ENCODE assay signal across 9 mouse cellular contexts in the genomic region with DNA sequence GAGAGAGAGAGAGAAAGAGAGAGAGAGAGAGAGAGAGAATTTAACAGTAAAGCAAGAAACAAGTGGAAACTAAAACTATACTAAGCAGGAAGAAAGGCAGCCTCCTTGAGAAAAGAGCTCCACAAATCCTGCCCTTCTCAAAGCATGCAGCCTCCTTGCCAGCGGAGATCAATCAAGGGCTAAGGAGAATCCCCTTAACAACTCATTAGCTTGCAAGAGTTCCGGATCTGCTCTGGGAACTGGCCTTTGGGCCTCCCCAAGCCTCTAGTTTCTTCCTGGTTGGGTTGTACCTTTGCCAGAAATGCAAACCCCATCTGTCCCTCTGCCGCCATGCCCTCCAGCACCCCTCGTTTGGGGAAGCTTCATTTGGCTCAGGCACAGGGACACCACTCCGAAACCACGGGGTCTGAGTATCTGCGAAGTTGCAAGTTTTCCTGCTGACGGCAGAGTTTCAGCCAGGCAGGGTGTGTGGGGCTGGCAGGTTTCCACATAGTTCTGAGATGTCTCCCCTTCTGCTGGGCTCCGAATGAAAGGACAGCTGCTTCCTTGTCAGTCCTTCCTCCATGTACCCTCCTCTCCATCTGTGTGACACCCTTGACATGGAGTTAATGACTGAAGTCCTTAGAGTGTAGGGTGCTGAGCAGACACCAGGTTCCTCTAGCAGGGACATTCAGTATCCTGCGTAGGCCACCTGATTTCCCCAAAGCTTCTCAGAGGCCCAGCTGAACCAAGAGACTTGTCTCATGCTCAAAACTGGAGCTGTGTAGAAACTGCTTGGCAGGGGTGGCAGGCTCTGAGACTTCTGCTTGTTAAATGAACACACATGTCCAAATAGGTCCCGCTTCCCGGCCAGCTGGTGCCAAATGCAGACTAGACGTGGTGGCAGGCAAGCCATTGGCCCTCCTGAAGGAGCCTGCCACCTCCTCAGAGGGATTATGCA.
DNase-seq lines count a peak whose midpoint lies in the region; ATAC-seq lines count a peak whose summit lies in the region.
"Had no signal": no experiment of that assay in that cellular context is flagged by ENCODE, and none has a peak within 500 bp of the region (broad histone marks: within the 10 kb centered on the region; RNA-seq: fewer than 3 reads in every experiment).

No protein-coding gene starts in this region.

- no peak overlapping the region for H3K4me2 ChIP-seq in hindbrain, embryonic 11.5 days (replicated peaks; ENCODE audit: low read depth, low read length)
- H3K4me2 ChIP-seq in hindbrain, embryonic 12.5 days (replicated peaks), result no peak overlapping the region
- H3K4me2 ChIP-seq in midbrain, embryonic 15.5 days, result no peak overlapping the region

- H3K9me3 ChIP-seq in hindbrain, embryonic 11.5 days (ENCODE audit: control insufficient read depth, low read length), result no peaks in the 10 kb centered on the region
- H3K9me3 ChIP-seq in hindbrain, embryonic 12.5 days (replicated peaks), result no peaks in the 10 kb centered on the region; the same call in 1 of the 2 replicates
- no peaks in the 10 kb centered on the region for H3K9me3 ChIP-seq in midbrain, embryonic 15.5 days

- WGBS in hindbrain, embryonic 11.5 days, result 73% methylated on average over 13 of the region's 13 CpGs
- 61% methylated on average over 13 of the region's 13 CpGs for WGBS in hindbrain, embryonic 12.5 days
- WGBS in midbrain, embryonic 15.5 days, result 37% methylated on average over 13 of the region's 13 CpGs

- H3K4me3 ChIP-seq in hindbrain, embryonic 11.5 days (ENCODE audit: low read depth, low read length), result no peak overlapping the region
- no peak overlapping the region for H3K4me3 ChIP-seq in hindbrain, embryonic 12.5 days
- no peak overlapping the region for H3K4me3 ChIP-seq in midbrain, embryonic 15.5 days
- H3K4me3 ChIP-seq: megakaryocyte, embryonic 14.5 days had no signal

- H3K36me3 ChIP-seq in hindbrain, embryonic 11.5 days (ENCODE audit: control insufficient read depth, insufficient read depth, low read length), result no peaks in the 10 kb centered on the region
- H3K36me3 ChIP-seq in hindbrain, embryonic 12.5 days, result no peaks in the 10 kb centered on the region
- H3K36me3 ChIP-seq in midbrain, embryonic 15.5 days (replicated peaks), result no peaks in the 10 kb centered on the region

- intact Hi-C loops in heart, postnatal 36 days (cut with DNase I), result no loop called here

- ATAC-seq in hindbrain, embryonic 11.5 days (ENCODE audit: low FRiP score), result no peak
- no peak for ATAC-seq in hindbrain, embryonic 12.5 days (ENCODE audit: low FRiP score)
- no peak for ATAC-seq in midbrain, embryonic 15.5 days (replicated peaks)

- no peak overlapping the region for H3K27ac ChIP-seq in hindbrain, embryonic 11.5 days (ENCODE audit: low read depth, low read length)
- no peak overlapping the region for H3K27ac ChIP-seq in hindbrain, embryonic 12.5 days
- H3K27ac ChIP-seq in midbrain, embryonic 15.5 days, result peak overlapping the region; percentile 4; the same call in 1 of the 2 replicates

- no peak overlapping the region for H3K9ac ChIP-seq in hindbrain, embryonic 11.5 days (ENCODE audit: low read depth, low read length)
- no peak overlapping the region for H3K9ac ChIP-seq in hindbrain, embryonic 12.5 days
- no peak overlapping the region for H3K9ac ChIP-seq in midbrain, embryonic 15.5 days

- H3K27me3 ChIP-seq in hindbrain, embryonic 11.5 days (ENCODE audit: control insufficient read depth, insufficient read depth, low read length), result no peaks in the 10 kb centered on the region
- no peaks in the 10 kb centered on the region for H3K27me3 ChIP-seq in hindbrain, embryonic 12.5 days
- no peaks in the 10 kb centered on the region for H3K27me3 ChIP-seq in midbrain, embryonic 15.5 days (replicated peaks)
- H3K27me3 ChIP-seq: megakaryocyte, embryonic 14.5 days had no signal

- H3K4me1 ChIP-seq in hindbrain, embryonic 11.5 days (replicated peaks; ENCODE audit: control insufficient read depth, insufficient read depth, low read length), result no peaks in the 10 kb centered on the region
- no peaks in the 10 kb centered on the region; the same call in 1 of the 2 replicates for H3K4me1 ChIP-seq in hindbrain, embryonic 12.5 days
- peaks cover 14% of the 10 kb centered on the region for H3K4me1 ChIP-seq in midbrain, embryonic 15.5 days
- H3K4me1 ChIP-seq: megakaryocyte, embryonic 14.5 days had no signal

- DNase-seq in hindbrain, embryonic 11.5 days (ENCODE audit: low spot score), result peak; percentile 0
- peak; percentile 37 to 50 for DNase-seq in cerebellum, postnatal 36 days
- peak; percentile 19 to 32 for DNase-seq in heart, postnatal 36 days
- DNase-seq in left cerebral cortex, adult 8-10 months (ENCODE audit: low spot score in 2 of 2), result peak; percentile 5 to 27
- peak; percentile 64 to 67 for DNase-seq in urinary bladder, postnatal 4 days (ENCODE audit: low spot score in 2 of 2)
- DNase-seq in yolk sac, embryonic 10.5 days (ENCODE audit: low spot score), result no peak
